Mouse (Mus musculus) myocyte (in vitro differentiated cells): ENCODE measurements around the gene Iqschfp. TPM values are rescaled to one million over a fixed set of nuclear protein-coding genes. Genes with fewer than 3 reads are reported as not detected.

Experiments
- H3K27me3 ChIP-seq: one replicate; pipeline ENCODE4 v1.6.1; 2011; ENCODE audit not compliant: control insufficient read depth, insufficient read depth, insufficient read length
- H3K36me3 ChIP-seq: one replicate; pipeline ENCODE4 v1.6.1; 2011; ENCODE audit not compliant: control insufficient read depth, insufficient read depth
- H3K4me2 ChIP-seq: one replicate; pipeline ENCODE4 v1.6.1; 2011; ENCODE audit warnings: low read depth, control low read depth
- H3K4me3 ChIP-seq: one replicate; pipeline ENCODE4 v1.5.1; 2011; ENCODE audit warnings: mild to moderate bottlenecking, control low read depth, moderate library complexity
- H3K79me2 ChIP-seq: one replicate; pipeline ENCODE4 v1.6.1; 2011; ENCODE audit not compliant: control insufficient read depth, insufficient read depth
- H3ac ChIP-seq: one replicate; pipeline ENCODE4 v1.6.1; 2011; ENCODE audit not compliant: control insufficient read depth, insufficient read length
- CEBPB ChIP-seq: IDR thresholded peaks from 2 replicates; pipeline ENCODE4 v1.6.1; 2011; ENCODE audit warnings: mild to moderate bottlenecking, moderate library complexity; ENCODE audit not compliant: poor library complexity, insufficient read depth, severe bottlenecking
- E2F4 ChIP-seq: IDR thresholded peaks from one replicate; pipeline ENCODE4 v1.6.1; 2011; ENCODE audit warnings: mild to moderate bottlenecking, control low read depth, moderate library complexity; ENCODE audit not compliant: insufficient read depth
- MAX ChIP-seq: IDR thresholded peaks from one replicate; pipeline ENCODE4 v1.6.1; 2011; ENCODE audit warnings: low read depth, mild to moderate bottlenecking, control low read depth
- MYOD1 ChIP-seq, 3 experiments: IDR thresholded peaks; one replicate each; pipeline ENCODE4 v1.6.1; 2011; ENCODE audit warnings: control low read depth in 2 of 3, low read depth in 2 of 3, mild to moderate bottlenecking in 2 of 3, moderate library complexity in 1 of 3; ENCODE audit not compliant: insufficient read length in 2 of 3, control insufficient read depth in 1 of 3
- MYOG ChIP-seq, 3 experiments: IDR thresholded peaks; one replicate each; pipeline ENCODE4 v1.6.1; 2011; ENCODE audit warnings: control low read depth in 2 of 3, low read depth in 2 of 3, mild to moderate bottlenecking in 2 of 3; ENCODE audit not compliant: insufficient read length in 2 of 3, control insufficient read depth in 1 of 3, insufficient read depth in 1 of 3
- POLR2A ChIP-seq: IDR thresholded peaks from one replicate; pipeline ENCODE4 v1.6.1; 2011; ENCODE audit warnings: low read depth, mild to moderate bottlenecking, control low read depth, moderate library complexity; ENCODE audit not compliant: insufficient read length
- POLR2AphosphoS2 ChIP-seq: IDR thresholded peaks from one replicate; pipeline ENCODE4 v1.6.1; 2011; ENCODE audit warnings: low read depth, control low read depth; ENCODE audit not compliant: insufficient read length
- REST ChIP-seq: IDR thresholded peaks from one replicate; pipeline ENCODE4 v1.6.1; 2011; ENCODE audit warnings: mild to moderate bottlenecking, control low read depth, moderate library complexity; ENCODE audit not compliant: insufficient read depth, insufficient read length
- SRF ChIP-seq: IDR thresholded peaks from one replicate; pipeline ENCODE4 v1.6.1; 2011; ENCODE audit warnings: low read depth; ENCODE audit not compliant: control insufficient read depth, insufficient read length
- TCF12 ChIP-seq: IDR thresholded peaks from one replicate; pipeline ENCODE4 v1.6.1; 2011; ENCODE audit warnings: mild to moderate bottlenecking, control low read depth; ENCODE audit not compliant: poor library complexity, insufficient read depth, severe bottlenecking
- TCF3 ChIP-seq: IDR thresholded peaks from one replicate; pipeline ENCODE4 v1.6.1; 2011; ENCODE audit warnings: low read depth, control low read depth; ENCODE audit not compliant: insufficient read length
- USF1 ChIP-seq: IDR thresholded peaks from one replicate; pipeline ENCODE4 v1.6.1; 2011; ENCODE audit warnings: low read depth, mild to moderate bottlenecking, control low read depth, moderate library complexity
- polyA plus RNA-seq: library from polyadenylated mRNA; unstranded; fragments of >200 nt; fragmentation: generic; extraction: Trizol; gene quantifications from one replicate; pipeline ENCODE4 v1.2.1, GENCODE M21; 2012; ENCODE audit warnings: missing spikeins

The Iqschfp gene
- polyA plus RNA-seq, 1 experiment: not detected

GRCm38 (mm10) chr3:68105081-68105685 is 213.2 kb downstream of the Iqschfp start:
- Histone ChIP-seq H3ac (no peak overlapping the region), H3K4me3 (no peak overlapping the region), H3K4me2 (no peak overlapping the region), H3K27me3 (no peaks in the 10 kb centered on the region), H3K36me3 (no peaks in the 10 kb centered on the region), H3K79me2 (no peaks in the 10 kb centered on the region)
- no peak for TF ChIP-seq CEBPB
- no peak for TF ChIP-seq TCF3
- no peak for TF ChIP-seq POLR2A
- no peak for TF ChIP-seq SRF
- no peak for TF ChIP-seq USF1
- no peak for TF ChIP-seq MYOG (IDR thresholded peaks at IDR 0.05; ENCODE audit: control insufficient read depth in 1 of 3, insufficient read depth in 1 of 3, insufficient read length in 2 of 3, low read depth in 2 of 3)
- no peak for TF ChIP-seq POLR2AphosphoS2
- no peak for TF ChIP-seq TCF12
- TF ChIP-seq E2F4: no peak
- no peak for TF ChIP-seq REST
- TF ChIP-seq MYOD1 (IDR thresholded peaks at IDR 0.05; ENCODE audit: control insufficient read depth in 1 of 3, insufficient read length in 2 of 3, low read depth in 2 of 3): no peak
- TF ChIP-seq MAX: no peak

DNA sequence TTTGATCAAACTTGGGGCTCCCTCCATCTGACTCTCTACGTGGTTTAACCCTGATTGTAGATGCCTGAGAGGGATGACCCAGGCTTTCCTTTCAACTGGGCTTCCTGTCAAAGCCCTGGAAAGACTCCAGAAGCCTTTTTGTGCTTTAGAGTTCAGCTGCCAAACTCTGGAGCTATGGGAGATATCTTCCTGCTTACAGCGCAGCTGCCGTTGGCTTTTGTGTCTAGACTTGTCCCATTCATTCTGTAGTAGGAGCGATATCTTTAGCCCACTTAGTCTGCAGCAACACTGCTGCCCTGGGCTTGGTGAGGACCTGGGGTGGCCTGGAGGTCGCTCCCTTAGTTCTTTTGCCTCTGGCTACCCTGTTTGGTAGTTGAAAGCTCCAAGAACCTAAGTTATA is 229.3 kb downstream of the Iqschfp start:
- H3K36me3 ChIP-seq: no peaks in the 10 kb centered on the region
- H3K4me3 ChIP-seq: no peak overlapping the region
- no peaks in the 10 kb centered on the region for H3K27me3 ChIP-seq
- no peak overlapping the region for H3K4me2 ChIP-seq
- TF ChIP-seq MYOG (IDR thresholded peaks at IDR 0.05; ENCODE audit: control insufficient read depth in 1 of 3, insufficient read depth in 1 of 3, insufficient read length in 2 of 3, low read depth in 2 of 3) (no peak), TCF12 (no peak), E2F4 (no peak), CEBPB (no peak), MYOD1 (IDR thresholded peaks at IDR 0.05; ENCODE audit: control insufficient read depth in 1 of 3, insufficient read length in 2 of 3, low read depth in 2 of 3) (no peak), POLR2A (no peak), USF1 (no peak), REST (no peak), SRF (no peak), POLR2AphosphoS2 (no peak), TCF3 (no peak), MAX (no peak)
- no peak overlapping the region for H3ac ChIP-seq
- no peaks in the 10 kb centered on the region for H3K79me2 ChIP-seq

DNA sequence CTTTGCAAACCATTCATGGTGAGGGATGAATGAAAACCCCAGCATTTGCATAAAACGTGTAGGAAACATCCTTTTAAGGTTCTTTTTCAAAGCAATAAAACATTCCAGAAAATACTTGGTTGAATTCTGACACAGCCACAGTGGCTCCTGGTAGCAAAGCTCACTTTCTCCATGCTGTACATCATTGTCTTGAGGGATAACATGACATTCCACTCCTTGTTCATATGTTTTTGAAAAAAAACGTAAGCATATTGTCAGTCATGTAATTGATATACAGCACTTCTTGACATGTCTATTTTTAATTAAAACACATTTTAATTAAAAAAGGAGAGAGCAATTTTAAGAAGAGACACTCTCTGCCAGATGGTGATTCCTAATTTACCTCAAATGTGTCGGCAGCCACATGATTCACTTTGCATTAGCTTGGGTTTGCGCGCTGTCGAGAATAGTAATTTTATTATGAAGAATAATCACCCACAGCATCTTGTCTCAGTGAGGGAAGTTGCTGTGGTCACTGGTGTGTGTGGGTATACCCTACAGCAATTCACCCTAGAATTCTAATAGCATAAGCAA is 234.3 kb downstream of the Iqschfp start:
- Histone ChIP-seq H3K4me3 (no peak overlapping the region), H3ac (no peak overlapping the region), H3K27me3 (no peaks in the 10 kb centered on the region), H3K79me2 (no peaks in the 10 kb centered on the region), H3K36me3 (no peaks in the 10 kb centered on the region), H3K4me2 (no peak overlapping the region)
- TF ChIP-seq MAX: no peak
- TF ChIP-seq SRF: no peak
- no peak for TF ChIP-seq CEBPB
- TF ChIP-seq TCF3: no peak
- no peak for TF ChIP-seq MYOD1 (IDR thresholded peaks at IDR 0.05; ENCODE audit: control insufficient read depth in 1 of 3, insufficient read length in 2 of 3, low read depth in 2 of 3)
- TF ChIP-seq TCF12: no peak
- TF ChIP-seq E2F4: no peak
- no peak for TF ChIP-seq POLR2AphosphoS2
- TF ChIP-seq USF1: no peak

DNA sequence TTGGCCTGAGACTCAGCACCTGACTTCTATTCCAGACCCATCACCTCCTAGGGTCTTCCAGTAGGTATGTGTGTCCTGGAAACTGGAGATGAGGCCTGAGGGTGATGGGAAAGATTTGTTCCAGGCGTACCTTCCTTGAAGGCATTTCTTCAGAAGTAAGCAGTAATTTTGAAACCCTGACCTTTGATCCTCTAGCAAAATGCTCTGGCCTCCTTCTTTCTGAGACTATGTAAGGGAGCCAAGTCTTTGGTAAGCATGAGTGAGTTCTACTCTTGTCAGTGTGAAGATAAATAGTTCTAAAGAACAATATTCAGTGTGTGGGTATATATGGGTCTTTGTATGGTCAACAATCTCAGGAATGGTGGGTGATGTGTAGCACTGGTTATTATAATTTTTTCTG is 238.4 kb downstream of the Iqschfp start:
- no peaks in the 10 kb centered on the region for H3K36me3 ChIP-seq
- H3K4me2 ChIP-seq: no peak overlapping the region
- H3K79me2 ChIP-seq: no peaks in the 10 kb centered on the region
- H3K4me3 ChIP-seq: no peak overlapping the region
- no peak for TF ChIP-seq SRF
- TF ChIP-seq REST: no peak
- no peak for TF ChIP-seq E2F4
- no peak for TF ChIP-seq TCF12
- no peak for TF ChIP-seq MAX
- no peak for TF ChIP-seq POLR2A
- TF ChIP-seq MYOD1 (IDR thresholded peaks at IDR 0.05; ENCODE audit: control insufficient read depth in 1 of 3, insufficient read length in 2 of 3, low read depth in 2 of 3): no peak
- TF ChIP-seq USF1: no peak
- no peak for TF ChIP-seq TCF3
- no peak for TF ChIP-seq CEBPB
- no peak for TF ChIP-seq MYOG (IDR thresholded peaks at IDR 0.05; ENCODE audit: control insufficient read depth in 1 of 3, insufficient read depth in 1 of 3, insufficient read length in 2 of 3, low read depth in 2 of 3)
- TF ChIP-seq POLR2AphosphoS2: no peak
- no peak overlapping the region for H3ac ChIP-seq
- H3K27me3 ChIP-seq: no peaks in the 10 kb centered on the region
